Mouse (Mus musculus): ENCODE measurements around the gene Draxin.
"Not testable (repeated sequence)": the region's sequence is repeated elsewhere in the genome, so short reads cannot be mapped to it uniquely, and the experiment has no call there.

The Draxin gene

GRCm38 (mm10) chr4:148130561-148131413 lies at the start of gene Draxin:
TSS of gene Draxin (minus strand) at chr4:148130698.
- no peak for DNase-seq (ENCODE audit: low spot score)

GRCm38 (mm10) chr4:148177716-148178115 lies 47.2 kb upstream of the Draxin start:
- DNase-seq (ENCODE audit: low spot score), result no peak

- not testable (repeated sequence) for DNase-seq (ENCODE audit: low spot score)
These were observed 46.1 kb upstream of the Draxin start for GRCm38 (mm10) chr4:148176603-148177002.

GRCm38 (mm10) chr4:148174495-148174862 lies 44.0 kb upstream of the Draxin start:
- no peak for DNase-seq (ENCODE audit: low spot score)

- DNase-seq (ENCODE audit: low spot score), result no peak
These were observed 43.5 kb upstream of the Draxin start for GRCm38 (mm10) chr4:148173811-148174494.

GRCm38 (mm10) chr4:148171261-148171660 lies 40.8 kb upstream of the Draxin start:
- DNase-seq (ENCODE audit: low spot score), result no peak

GRCm38 (mm10) chr4:148170842-148171241 lies 40.3 kb upstream of the Draxin start:
- peak; percentile 59 for DNase-seq (ENCODE audit: low spot score)

GRCm38 (mm10) chr4:148169586-148169985 lies 39.1 kb upstream of the Draxin start:
- DNase-seq (ENCODE audit: low spot score), result no peak

- DNase-seq (ENCODE audit: low spot score), result peak; percentile 61
These were observed 37.8 kb upstream of the Draxin start for GRCm38 (mm10) chr4:148168287-148168686.

GRCm38 (mm10) chr4:148166986-148167385 lies 36.5 kb upstream of the Draxin start:
- peak; percentile 80 for DNase-seq (ENCODE audit: low spot score)

- no peak for DNase-seq (ENCODE audit: low spot score)
These were observed 35.9 kb upstream of the Draxin start for GRCm38 (mm10) chr4:148166431-148166830.

GRCm38 (mm10) chr4:148165551-148165950 lies 35.1 kb upstream of the Draxin start:
- no peak for DNase-seq (ENCODE audit: low spot score)

- no peak for DNase-seq (ENCODE audit: low spot score)
These were observed 34.0 kb upstream of the Draxin start for GRCm38 (mm10) chr4:148164461-148164860.

- DNase-seq (ENCODE audit: low spot score), result no peak
These were observed 33.5 kb upstream of the Draxin start for GRCm38 (mm10) chr4:148164002-148164439.

- DNase-seq (ENCODE audit: low spot score), result peak; percentile 35
These were observed 30.2 kb upstream of the Draxin start, which contains the start of the genes Fbxo44 and Fbxo2 for GRCm38 (mm10) chr4:148160436-148161390. TSS of gene Fbxo44 (minus strand) at chr4:148160482. TSS of gene Fbxo2 (plus strand) at chr4:148160621.

GRCm38 (mm10) chr4:148159544-148160435 lies 29.3 kb upstream of the Draxin start:
- DNase-seq (ENCODE audit: low spot score), result peak; percentile 91

- DNase-seq (ENCODE audit: low spot score), result no peak
These were observed 28.2 kb upstream of the Draxin start for GRCm38 (mm10) chr4:148158436-148159348.

- DNase-seq (ENCODE audit: low spot score), result peak; percentile 68
These were observed 24.5 kb upstream of the Draxin start for GRCm38 (mm10) chr4:148154982-148155381.

- no peak for DNase-seq (ENCODE audit: low spot score)
These were observed 23.5 kb upstream of the Draxin start for GRCm38 (mm10) chr4:148154006-148154405.

GRCm38 (mm10) chr4:148152547-148152946 lies 22.0 kb upstream of the Draxin start:
- no peak for DNase-seq (ENCODE audit: low spot score)

Data from adipocyte (in vitro differentiated cells).